Mouse (Mus musculus): ENCODE data around the gene Camsap2.

Gene Camsap2

GRCm38 (mm10) chr1:136345454-136346372, at the start of gene Camsap2:
Gene Camsap2, minus strand, starts transcription at chr1:136346104.
- DNase-seq (ENCODE audit: low read depth, low spot score) = peak; percentile 95

GRCm38 (mm10) chr1:136395073-136395472, 49.2 kb upstream of the Camsap2 start:
- DNase-seq (ENCODE audit: low read depth, low spot score) = peak; percentile 8

GRCm38 (mm10) chr1:136394506-136394905, 48.6 kb upstream of the Camsap2 start:
- peak; percentile 59 for DNase-seq (ENCODE audit: low read depth, low spot score)

GRCm38 (mm10) chr1:136386914-136387313, 41.0 kb upstream of the Camsap2 start:
- DNase-seq (ENCODE audit: low read depth, low spot score) = no peak

GRCm38 (mm10) chr1:136381583-136381982, 35.7 kb upstream of the Camsap2 start:
- DNase-seq (ENCODE audit: low read depth, low spot score) = no peak

GRCm38 (mm10) chr1:136381169-136381568, 35.3 kb upstream of the Camsap2 start:
- DNase-seq (ENCODE audit: low read depth, low spot score) = no peak

GRCm38 (mm10) chr1:136380606-136381005, 34.7 kb upstream of the Camsap2 start:
- DNase-seq (ENCODE audit: low read depth, low spot score) = no peak

- DNase-seq (ENCODE audit: low read depth, low spot score) = no peak
Measured at GRCm38 (mm10) chr1:136380161-136380560, 34.3 kb upstream of the Camsap2 start.

- DNase-seq (ENCODE audit: low read depth, low spot score) = no peak
Measured at GRCm38 (mm10) chr1:136379261-136379660, 33.4 kb upstream of the Camsap2 start.

- no peak for DNase-seq (ENCODE audit: low read depth, low spot score)
Measured at GRCm38 (mm10) chr1:136365986-136366385, 20.1 kb upstream of the Camsap2 start.

GRCm38 (mm10) chr1:136364711-136365110, 18.8 kb upstream of the Camsap2 start:
- DNase-seq (ENCODE audit: low read depth, low spot score) = no peak

GRCm38 (mm10) chr1:136363035-136363434, 17.1 kb upstream of the Camsap2 start:
- DNase-seq (ENCODE audit: low read depth, low spot score) = no peak

GRCm38 (mm10) chr1:136362567-136362966, 16.7 kb upstream of the Camsap2 start:
- DNase-seq (ENCODE audit: low read depth, low spot score) = no peak

GRCm38 (mm10) chr1:136361373-136361772, 15.5 kb upstream of the Camsap2 start:
- no peak for DNase-seq (ENCODE audit: low read depth, low spot score)

GRCm38 (mm10) chr1:136360909-136361308, 15.0 kb upstream of the Camsap2 start:
- no peak for DNase-seq (ENCODE audit: low read depth, low spot score)

GRCm38 (mm10) chr1:136358841-136359360, 13.0 kb upstream of the Camsap2 start:
- DNase-seq (ENCODE audit: low read depth, low spot score) = no peak

- DNase-seq (ENCODE audit: low read depth, low spot score) = no peak
Measured at GRCm38 (mm10) chr1:136355651-136356050, 9.7 kb upstream of the Camsap2 start.

GRCm38 (mm10) chr1:136350699-136351200, 4.8 kb upstream of the Camsap2 start:
- DNase-seq (ENCODE audit: low read depth, low spot score) = no peak

- DNase-seq (ENCODE audit: low read depth, low spot score) = no peak
Measured at GRCm38 (mm10) chr1:136348137-136348536, 2.2 kb upstream of the Camsap2 start.

- no peak for DNase-seq (ENCODE audit: low read depth, low spot score)
Measured at GRCm38 (mm10) chr1:136347140-136347539, 1.2 kb upstream of the Camsap2 start.

GRCm38 (mm10) chr1:136346373-136347035, 600 bp upstream of the Camsap2 start:
- no peak for DNase-seq (ENCODE audit: low read depth, low spot score)

- DNase-seq (ENCODE audit: low read depth, low spot score) = peak; percentile 59
Measured at GRCm38 (mm10) chr1:136344768-136345453, 993 bp downstream of the Camsap2 start.

Measured in A20 (cell line).